Mouse (Mus musculus) layer of hippocampus, postnatal 10 days (tissue): ENCODE data around the gene B3gnt7. TPM values are rescaled to one million over a fixed set of nuclear protein-coding genes. Genes with fewer than 3 reads are reported as not detected.

Source experiments
- DNase-seq, 2 experiments: peaks; one replicate each; pipeline ENCODE4 v3.0.0; 2021; ENCODE audit warnings: low spot score in 2 of 2
- microRNA-seq, 2 experiments: library from miRNA; unstranded; fragments of <30 nt; microRNA quantifications; one replicate each; pipeline ENCODE4 v1.2.0; 2021
- total RNA-seq, 2 experiments: library from RNA; stranded (reverse); gene quantifications; 2 replicates each; pipeline ENCODE4 v1.2.3; 2021

Gene B3gnt7
- total RNA-seq, 2 experiments from 2014 or later: 3.6 to 3.9 TPM

DNA sequence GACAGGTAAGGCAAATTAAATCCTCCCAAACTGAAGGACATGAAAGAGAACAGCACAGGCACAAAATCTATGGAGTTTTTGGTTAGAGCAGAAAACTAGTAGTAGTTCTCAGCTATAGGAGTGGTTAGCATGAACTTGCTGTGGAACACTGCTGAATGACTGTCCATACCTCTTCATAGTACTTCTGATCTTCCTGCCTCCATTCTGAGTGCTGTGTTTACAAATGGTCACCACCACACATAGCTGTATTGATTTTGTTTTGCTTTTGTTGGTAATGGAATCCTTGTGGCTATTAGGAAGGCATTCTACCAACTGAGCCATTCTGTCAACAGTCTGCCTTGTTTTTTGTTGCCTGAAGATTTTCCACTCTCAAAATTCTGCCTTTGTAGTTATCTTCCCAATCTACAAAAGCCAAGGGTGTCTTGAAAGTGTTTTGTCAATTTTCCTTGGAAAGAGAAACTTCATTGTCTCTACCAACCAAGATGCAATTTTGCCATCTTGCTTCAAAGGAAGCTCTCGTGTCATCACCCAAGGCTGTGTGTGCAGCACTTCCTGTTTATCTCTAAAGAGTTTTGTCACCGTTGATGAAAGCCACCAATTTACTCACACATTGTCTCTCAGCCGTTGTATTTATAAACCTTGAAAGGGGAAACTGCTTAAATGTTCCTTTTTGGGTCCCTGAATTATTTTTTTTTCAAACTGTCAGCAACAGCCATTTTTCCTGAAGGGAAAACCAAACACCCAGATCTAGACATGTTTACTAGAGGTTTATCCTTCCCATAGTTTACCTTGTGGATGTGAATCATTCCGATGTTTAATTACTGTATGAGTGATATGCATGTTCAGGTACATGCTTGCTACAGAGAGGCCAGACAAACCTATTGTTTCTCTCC is 41.6 kb downstream of the B3gnt7 start:
- no peak for DNase-seq

GRCm38 (mm10) chr1:86345069-86345468 is 42.4 kb downstream of the B3gnt7 start:
- DNase-seq: no peak

DNA sequence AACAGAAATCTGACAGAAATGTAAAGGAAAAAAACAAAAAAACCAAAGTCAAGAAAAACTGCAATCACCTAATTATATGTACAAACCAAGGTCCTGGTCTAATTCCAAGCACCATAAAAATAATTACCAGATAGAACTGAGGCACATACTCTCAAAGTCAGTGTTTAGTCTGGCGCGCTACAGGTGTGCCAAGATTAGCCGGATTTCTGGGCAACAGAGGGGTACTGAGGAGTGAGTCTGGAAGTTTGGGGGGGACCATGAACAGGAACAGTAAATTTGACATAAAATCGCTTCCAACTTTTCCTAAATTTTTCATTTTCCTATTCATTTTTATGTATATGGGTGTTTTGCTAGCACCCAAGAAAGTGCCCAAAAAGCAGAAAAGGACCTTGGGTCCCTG is 43.3 kb downstream of the B3gnt7 start:
- no peak for DNase-seq

DNA sequence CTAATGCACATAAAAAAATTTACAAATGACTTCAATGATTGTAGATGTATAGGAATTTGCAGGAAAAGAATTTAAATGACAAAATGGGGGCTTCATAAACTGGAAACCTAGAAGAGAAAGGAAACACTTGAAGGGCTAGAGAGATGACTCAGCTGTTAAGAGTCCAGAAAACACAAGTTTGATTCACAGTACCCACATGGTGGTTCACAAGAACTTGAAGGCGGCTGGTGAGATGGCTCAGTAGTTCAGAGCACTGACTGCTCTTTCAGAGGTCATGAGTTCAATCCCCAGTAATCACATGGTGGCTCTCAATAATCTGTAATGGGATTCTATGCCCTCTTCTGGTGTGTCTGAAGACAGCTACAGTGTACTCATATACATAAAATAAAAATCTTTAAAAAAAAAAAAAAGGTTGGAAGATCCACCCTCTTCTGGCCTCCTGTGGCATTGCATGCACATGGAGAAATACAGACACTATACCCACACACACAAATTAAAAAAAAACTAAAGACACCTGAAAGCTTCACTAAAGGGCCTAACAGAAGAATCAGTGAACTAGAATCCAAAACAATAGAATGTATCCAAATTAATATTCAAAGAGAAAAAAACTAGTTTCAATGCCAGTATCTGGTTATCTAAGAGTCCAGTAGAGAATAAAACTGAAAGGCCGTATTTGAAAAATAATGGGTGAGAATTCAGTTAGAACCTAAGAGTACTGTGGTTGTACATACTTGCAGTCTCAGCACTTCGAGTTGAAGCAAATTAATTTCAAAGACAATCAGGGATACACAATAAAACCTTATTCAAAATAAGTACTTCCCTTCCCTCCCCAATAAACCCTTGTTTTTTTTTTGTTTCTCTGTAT is 44.5 kb downstream of the B3gnt7 start:
- no peak for DNase-seq

DNA sequence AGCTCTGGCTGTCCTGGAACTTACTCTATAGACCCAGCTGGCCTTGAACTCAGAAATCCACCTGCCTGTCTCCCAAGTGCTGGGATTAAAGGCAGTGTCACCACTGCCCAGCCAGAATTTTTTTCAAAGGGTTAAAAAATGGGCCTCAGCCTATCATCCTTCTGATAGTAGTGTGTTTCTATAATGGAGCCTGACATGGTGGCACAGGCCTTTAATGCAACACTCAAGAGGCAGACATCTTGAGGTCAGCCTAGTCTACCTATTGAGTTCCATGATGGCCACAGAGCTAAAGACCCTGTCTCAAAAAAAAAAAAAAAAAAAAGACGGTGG is 45.0 kb downstream of the B3gnt7 start:
- DNase-seq: no peak

GRCm38 (mm10) chr1:86348083-86348482 is 45.5 kb downstream of the B3gnt7 start:
- DNase-seq: no peak

DNA sequence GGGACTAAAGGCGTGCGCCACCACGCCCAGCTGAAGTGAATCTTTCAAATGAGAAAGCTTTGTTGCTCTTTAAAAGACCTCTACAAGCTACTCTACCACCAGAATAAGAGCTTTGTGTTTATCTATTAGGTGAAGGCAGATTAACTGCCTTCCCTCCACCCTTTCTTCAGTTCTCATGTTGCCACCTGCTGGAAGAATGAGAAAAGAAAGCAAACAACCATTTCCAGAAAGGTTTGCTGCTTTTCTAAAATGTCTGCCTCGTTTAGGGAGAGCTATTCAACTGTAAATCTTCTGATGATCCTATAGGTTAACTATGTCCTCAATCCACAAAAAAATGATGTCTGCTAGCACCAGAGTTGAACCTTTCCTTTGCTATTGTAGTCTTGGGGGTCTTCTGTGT is 46.2 kb downstream of the B3gnt7 start:
- no peak for DNase-seq

DNA sequence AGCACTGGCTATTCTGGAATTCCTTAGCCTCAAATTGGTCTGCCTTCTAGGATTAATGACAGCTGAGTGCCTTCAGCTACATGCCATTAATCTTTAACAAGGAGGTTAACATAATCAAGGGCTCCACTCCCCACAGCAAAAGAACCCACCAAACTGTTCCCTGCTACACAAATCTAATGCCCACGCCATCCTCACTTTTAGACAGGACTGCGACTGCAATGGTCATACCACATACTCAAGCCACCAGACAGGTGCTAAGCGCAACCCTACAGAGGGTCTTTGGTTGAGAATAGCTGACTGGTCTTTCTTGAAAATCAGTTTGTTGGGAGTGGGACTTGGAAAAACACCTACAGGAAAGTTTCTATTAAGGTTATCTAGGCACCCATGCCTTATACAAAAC is 46.6 kb downstream of the B3gnt7 start:
- DNase-seq: no peak

GRCm38 (mm10) chr1:86349696-86350095 is 47.1 kb downstream of the B3gnt7 start:
- no peak for DNase-seq

GRCm38 (mm10) chr1:86350576-86350975 is 47.9 kb downstream of the B3gnt7 start:
- no peak for DNase-seq

- DNase-seq: no peak
Measured at GRCm38 (mm10) chr1:86354186-86354585, 51.6 kb downstream of the B3gnt7 start.

Small RNA genes within 50 kb of the gene (microRNA-seq; reads per million reads assigned to microRNA genes)
- 34.6 to 52.5 reads per million in 2 experiments for gene mmu-mir-3535

Other genes with a start within 250 kb of the B3gnt7 start
- gene Psmd1, start 238.4 kb upstream of the B3gnt7 start, total RNA-seq: 100 to 1,000 TPM; 123 to 129 TPM
- under 1 TPM in 1 of 2 experiments, not detected in 1; 0.16 TPM for gene Htr2b, start 190.9 kb upstream of the B3gnt7 start, total RNA-seq
- 1 to 10 TPM in 1 of 2 experiments, under 1 TPM in 1; 0.91 to 6.3 TPM for gene Gm21972, start 169.2 kb upstream of the B3gnt7 start, total RNA-seq
- 10 to 100 TPM; 38.8 to 40.3 TPM for gene Armc9, start 148.1 kb upstream of the B3gnt7 start, total RNA-seq
- gene Ncl, start 56.6 kb downstream of the B3gnt7 start, total RNA-seq: 100 to 1,000 TPM; 192 to 208 TPM
- not detected for gene Nmur1, start 123.4 kb downstream of the B3gnt7 start, total RNA-seq
- gene Tex44, start 123.5 kb downstream of the B3gnt7 start, total RNA-seq: not detected
- gene Ptma, start 223.9 kb downstream of the B3gnt7 start, total RNA-seq: 100 to 1,000 TPM; 617 to 662 TPM